Mouse (Mus musculus) bone marrow, adult 2 months (tissue): ENCODE results near the gene Pou2f1.

ENCODE experiments used
- CTCF ChIP-seq: fragments of 200-500 bp; IDR thresholded peaks from 2 replicates; pipeline ENCODE4 v1.5.1; 2011; ENCODE audit warnings: low read length, control low read depth; ENCODE audit not compliant: control insufficient read depth, insufficient read depth
- POLR2A ChIP-seq: fragments of 200-500 bp; IDR thresholded peaks from 2 replicates; pipeline ENCODE4 v1.6.1; 2011; ENCODE audit warnings: low read depth, mild to moderate bottlenecking, control low read depth, low read length, borderline replicate concordance; ENCODE audit not compliant: control insufficient read depth

DNA sequence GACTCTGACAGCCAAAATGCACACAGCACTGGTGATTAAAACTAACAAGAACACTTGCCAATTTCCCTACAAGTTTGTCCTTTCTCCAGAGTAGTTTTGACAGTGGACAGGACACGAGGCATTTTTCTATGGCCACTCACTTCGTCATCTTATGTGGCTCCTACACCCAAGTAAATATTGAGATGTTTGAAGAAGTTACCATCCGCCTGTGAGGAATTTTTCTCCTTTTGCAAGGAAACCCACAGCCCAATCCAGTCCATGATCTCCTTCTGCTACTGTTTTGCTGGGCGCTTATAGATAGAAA, 43.4 kb upstream of the Pou2f1 start:
- TF ChIP-seq CTCF (no peak), POLR2A (no peak)
